Mouse (Mus musculus) left cerebral cortex, adult 2 months (tissue): Measurements from ENCODE around the gene Vars. TPM values are rescaled to one million over a fixed set of nuclear protein-coding genes. Genes with fewer than 3 reads are reported as not detected.

Experiments
- DNase-seq, 2 experiments: peaks; one replicate each; pipeline ENCODE4 v3.0.0; 2021 to 2022; ENCODE audit warnings: low spot score in 2 of 2, mixed read lengths in 1 of 2; ENCODE audit errors: extremely low spot score in 1 of 2
- H3K27ac ChIP-seq: fragments of 200-600 bp; 2 replicates; pipeline ENCODE4 v1.8.1; 2022
- H3K4me3 ChIP-seq: fragments of 200-600 bp; 2 replicates; pipeline ENCODE4 v1.8.1; 2022
- CTCF ChIP-seq: fragments of 200-600 bp; IDR thresholded peaks from 2 replicates; pipeline ENCODE4 v1.8.1; 2022; ENCODE audit warnings: antibody characterized with exemption, mild to moderate bottlenecking, moderate library complexity
- intact Hi-C: fragments of 180-260 bp; cut with DNase I; formaldehyde crosslinking; loops from one replicate; pipeline ENCODE4 v1.15.1; 2025
- total RNA-seq, 2 experiments: library from RNA; stranded (reverse); gene quantifications; 2 replicates each; pipeline ENCODE4 v1.2.3; 2021

The Vars gene
- total RNA-seq, 2 experiments from 2014 or later: 44.1 to 46.6 TPM

DNA sequence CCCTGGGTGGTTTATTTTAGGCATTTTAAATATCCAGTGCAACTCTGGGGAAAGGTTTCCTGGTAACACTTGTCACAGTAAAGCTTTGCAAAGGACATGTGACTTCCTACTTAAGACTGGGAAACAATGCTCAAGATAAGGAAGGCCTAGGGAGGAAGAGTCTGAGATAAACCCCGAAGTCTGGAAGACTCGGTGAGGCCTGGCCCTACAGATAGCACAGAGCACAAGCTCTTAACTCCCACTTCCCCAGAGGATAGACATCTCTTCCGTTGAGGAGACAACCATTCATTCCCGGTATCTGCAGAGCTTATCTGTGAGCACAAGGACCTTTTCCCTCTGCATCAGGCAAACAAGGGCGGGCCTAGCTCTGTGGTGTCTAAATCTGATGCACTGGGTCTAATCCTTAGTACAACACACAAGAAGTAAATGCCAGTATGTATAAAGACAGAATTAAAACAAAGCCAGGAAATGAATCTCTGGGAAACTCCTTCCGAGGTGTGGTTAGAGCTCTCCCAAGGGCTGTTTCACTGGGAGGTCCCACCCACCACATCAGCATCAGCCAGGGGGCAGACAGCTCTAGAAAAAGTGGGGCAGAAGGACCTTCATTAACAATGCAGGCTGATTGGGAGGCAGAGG lies 21.2 kb downstream of the Vars start:
- intact Hi-C loops: loop anchor here (1.0 to 10.0 kb wide), 3 partner anchors 37 to 213 kb away; partner anchors contain the start of genes Atp6v1g2, Ddah2 and Nfkbil1
- H3K27ac ChIP-seq: no peak overlapping the region
- TF ChIP-seq CTCF: no peak

DNA sequence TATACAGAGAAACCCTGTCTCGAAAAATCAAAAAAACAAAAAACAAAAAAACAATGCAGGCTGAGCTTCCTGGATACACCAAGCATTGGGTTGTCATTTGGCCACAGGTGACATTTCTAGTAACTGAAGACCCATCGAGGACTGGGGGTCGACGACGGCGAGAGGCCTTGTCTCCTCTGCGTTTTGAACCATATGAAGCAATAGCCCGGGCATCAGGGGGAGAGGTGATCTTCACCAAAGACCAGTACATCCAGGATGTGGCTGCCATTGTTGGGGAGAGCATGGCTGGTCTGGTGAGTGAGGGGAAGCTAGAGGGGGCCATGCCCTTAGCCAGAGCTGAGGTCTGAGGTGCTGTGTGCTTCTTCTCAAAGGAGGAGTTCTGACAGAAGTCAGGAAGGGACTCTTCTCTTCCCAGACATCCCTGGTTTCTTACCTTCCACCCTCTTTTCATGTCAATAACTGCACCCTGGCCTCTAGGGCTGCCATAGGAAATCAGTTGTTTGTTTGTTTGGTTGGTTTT lies 21.8 kb downstream of the Vars start:
- H3K4me3 ChIP-seq: no peak overlapping the region
- no peak for TF ChIP-seq CTCF
- H3K27ac ChIP-seq: no peak overlapping the region
- intact Hi-C loops: loop anchor here (10.0 kb wide), 1 partner anchor 212 kb away; the partner anchor contains the start of genes Atp6v1g2 and Nfkbil1
- no peak for DNase-seq

More for the DNA sequence above, 21.2 kb downstream of the Vars start:
- no peak overlapping the region for H3K4me3 ChIP-seq
- no peak for DNase-seq

DNA sequence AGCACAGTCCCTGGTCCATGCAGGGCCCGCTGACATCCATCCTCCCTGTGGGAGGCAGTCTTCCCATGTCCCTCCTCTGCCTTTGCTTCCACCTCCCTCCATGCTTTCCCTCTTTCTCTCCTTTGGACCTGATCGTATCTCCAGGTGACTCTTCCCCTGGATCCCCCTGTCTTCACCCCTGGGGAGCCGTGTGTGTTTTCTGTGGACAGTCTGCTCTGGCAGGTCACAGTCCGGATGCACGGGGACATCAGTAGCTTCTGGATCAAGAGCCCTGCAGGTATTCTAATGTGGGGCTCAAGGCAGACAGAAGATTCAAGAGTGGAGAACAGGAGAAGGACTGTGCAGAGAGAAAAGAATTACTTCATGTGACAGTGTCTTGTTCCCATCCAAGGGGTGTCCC lies 22.4 kb downstream of the Vars start:
- intact Hi-C loops: loop anchor here (10.0 kb wide), 1 partner anchor 212 kb away; the partner anchor contains the start of genes Atp6v1g2 and Nfkbil1
- DNase-seq: no peak
- H3K4me3 ChIP-seq: no peak overlapping the region
- no peak overlapping the region for H3K27ac ChIP-seq
- TF ChIP-seq CTCF: no peak

DNA sequence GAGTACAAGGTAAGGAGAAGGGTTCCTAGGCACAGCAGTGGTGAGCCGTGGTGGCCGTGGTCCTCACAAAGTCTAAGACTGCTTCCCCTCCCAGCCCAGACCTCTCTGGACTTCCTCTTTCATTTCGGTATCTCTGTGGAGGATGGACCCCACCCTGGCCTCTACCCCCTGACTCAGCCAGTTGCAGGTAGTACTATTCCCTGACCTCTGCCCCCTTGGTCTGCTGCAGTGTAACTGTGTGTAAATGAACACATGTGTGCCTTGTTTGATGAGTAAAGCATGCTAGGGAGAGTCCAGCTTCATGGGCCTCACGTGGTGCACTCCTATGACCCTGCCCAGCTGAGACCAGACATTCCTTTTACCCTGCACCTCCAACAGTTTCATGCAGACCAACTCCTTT lies 23.0 kb downstream of the Vars start:
- no peak overlapping the region for H3K27ac ChIP-seq
- TF ChIP-seq CTCF: no peak
- intact Hi-C loops: loop anchor here (10.0 kb wide), 1 partner anchor 211 kb away; the partner anchor contains the start of genes Atp6v1g2 and Nfkbil1
- no peak for DNase-seq
- no peak overlapping the region for H3K4me3 ChIP-seq

DNA sequence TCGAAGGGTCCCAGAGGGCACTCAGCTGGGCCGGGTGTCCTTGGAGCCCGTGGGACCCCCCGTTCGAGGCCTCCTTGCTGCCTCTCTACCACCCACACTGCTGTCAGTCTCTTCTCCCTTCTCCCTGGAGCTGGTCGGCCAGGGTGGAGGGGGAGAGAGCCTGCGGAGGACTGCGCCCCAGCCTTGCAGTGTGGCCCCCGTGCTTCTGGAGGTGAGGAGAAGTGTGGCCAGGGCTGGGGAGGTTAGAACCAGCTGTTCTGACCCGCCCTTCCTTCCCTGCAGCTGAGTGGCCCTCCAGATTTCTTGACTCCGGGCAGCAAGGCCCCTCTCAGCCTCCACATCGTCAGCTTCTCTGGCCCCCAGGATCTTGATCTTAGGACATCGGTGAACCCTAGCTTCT lies 23.5 kb downstream of the Vars start:
- no peak for DNase-seq
- TF ChIP-seq CTCF: no peak
- intact Hi-C loops: loop anchor here (10.0 kb wide), 1 partner anchor 211 kb away; the partner anchor contains the start of genes Atp6v1g2 and Nfkbil1
- Histone ChIP-seq H3K27ac (no peak overlapping the region), H3K4me3 (no peak overlapping the region)

DNA sequence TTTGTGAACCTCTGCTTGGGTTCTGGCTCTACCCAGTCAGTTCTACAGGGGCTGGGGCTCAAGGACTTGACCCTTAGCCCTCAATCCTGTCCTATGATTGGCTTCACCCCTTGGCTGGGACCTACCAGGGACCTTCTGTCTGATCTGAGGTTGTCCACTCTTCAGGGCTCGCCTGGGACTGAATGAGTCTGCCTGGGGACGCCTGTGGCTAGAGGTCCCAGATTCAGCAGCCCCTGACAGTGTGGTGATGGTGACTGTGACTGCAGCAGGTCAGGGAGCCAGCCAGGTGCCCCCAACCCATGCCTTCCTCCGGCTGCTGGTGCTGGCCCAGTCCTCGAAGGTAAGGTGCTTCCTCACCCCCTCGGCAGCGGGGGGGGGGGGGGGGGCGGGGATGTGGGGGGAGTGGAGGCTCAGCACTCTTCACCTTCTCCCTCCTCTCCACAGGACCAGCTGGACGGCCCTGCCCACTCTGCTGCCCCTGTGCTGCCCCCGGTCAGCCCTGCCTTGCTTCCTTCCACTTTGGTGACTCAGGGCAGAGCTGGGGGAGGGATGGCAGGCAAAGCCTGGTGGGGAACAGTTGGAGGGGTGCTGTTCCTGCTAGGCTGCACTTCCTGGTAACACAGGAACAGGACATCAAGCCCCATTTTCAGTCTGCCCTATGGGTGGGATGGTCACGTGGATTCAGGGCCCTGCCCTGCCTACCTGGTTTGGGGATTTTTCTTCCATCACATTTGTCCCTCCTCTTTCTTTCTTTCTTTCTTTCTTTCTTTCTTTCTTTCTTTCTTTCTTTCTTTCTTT lies 24.1 kb downstream of the Vars start:
- H3K27ac ChIP-seq: no peak overlapping the region
- no peak for TF ChIP-seq CTCF
- no peak overlapping the region for H3K4me3 ChIP-seq
- intact Hi-C loops: loop anchor here (10.0 kb wide), 1 partner anchor 210 kb away; the partner anchor contains the start of genes Atp6v1g2 and Nfkbil1
- no peak for DNase-seq

DNA sequence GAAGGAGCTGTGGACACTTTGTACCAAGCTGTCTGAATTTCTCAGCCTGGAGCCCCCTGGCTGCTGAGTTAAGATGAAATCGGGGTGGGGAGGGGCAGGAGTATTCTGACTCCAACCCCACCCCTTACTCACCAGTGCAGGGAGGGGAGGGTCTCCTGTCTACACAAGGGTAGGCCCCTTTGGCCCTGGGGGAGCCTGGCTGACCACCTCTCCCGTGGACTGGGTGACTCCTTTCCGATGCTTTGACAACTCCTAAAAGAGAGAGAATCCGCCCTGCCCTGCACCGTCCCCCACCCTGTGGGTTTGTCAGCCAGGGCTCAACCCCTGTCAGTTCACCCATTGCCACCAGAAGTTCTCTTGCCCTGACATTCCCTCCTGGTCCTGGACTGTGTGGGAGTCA lies 25.4 kb downstream of the Vars start:
- Histone ChIP-seq H3K4me3 (no peak overlapping the region), H3K27ac (no peak overlapping the region)
- intact Hi-C loops: loop anchor here (10.0 kb wide), 1 partner anchor 209 kb away; the partner anchor contains the start of genes Atp6v1g2 and Nfkbil1
- TF ChIP-seq CTCF: no peak
- no peak for DNase-seq

DNA sequence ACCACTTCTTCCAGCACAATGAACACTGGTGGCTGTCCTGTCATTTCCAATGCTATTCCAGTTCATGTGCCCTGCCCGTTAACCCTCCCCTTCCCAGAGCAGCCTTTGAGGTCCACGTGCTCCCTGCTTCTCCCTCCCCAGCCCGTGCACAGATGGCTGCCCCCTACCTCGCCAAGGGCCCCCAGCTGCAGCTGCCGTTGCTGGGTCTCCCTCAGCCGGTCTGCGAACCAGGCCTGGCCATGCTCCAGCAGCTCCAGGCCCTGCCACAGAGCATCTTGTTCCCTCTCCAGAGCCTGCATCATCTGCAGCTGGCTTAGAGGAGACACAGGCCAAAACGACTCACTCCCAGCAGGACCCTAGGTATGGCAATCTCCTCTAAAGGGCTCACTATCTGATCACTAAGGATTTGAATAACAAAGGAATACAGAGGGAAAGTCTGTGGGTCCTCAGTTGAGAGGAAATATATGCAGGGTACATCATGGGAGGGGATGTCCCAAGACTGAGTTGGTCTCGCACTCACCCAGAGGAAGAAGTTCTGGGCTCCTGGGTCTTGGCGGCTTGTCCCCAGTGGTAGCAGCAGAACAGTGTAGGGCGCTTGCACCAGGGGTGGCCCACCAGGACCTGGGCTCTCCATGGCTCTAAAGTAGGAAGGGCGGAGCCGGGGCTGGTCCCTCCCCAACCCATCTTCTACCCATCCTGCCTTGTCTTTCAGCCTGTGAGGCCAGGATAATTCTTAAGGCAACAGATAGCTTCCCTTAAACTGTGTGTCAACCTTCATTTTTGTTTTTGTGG lies 26.7 kb downstream of the Vars start, which contains the start of gene Sapcd1:
Sapcd1 (minus strand) TSS at position 740 of the 792 bp plus-strand sequence.
- peak in 1 of 2 experiments; percentile 36 for DNase-seq
- intact Hi-C loops: loop anchor here (10.0 kb wide), 1 partner anchor 207 kb away; the partner anchor contains the start of genes Atp6v1g2 and Nfkbil1
- TF ChIP-seq CTCF: no peak
- Histone ChIP-seq H3K4me3 (no peak within 1 kb of the TSS), H3K27ac (no peak within 1 kb of the TSS)

DNA sequence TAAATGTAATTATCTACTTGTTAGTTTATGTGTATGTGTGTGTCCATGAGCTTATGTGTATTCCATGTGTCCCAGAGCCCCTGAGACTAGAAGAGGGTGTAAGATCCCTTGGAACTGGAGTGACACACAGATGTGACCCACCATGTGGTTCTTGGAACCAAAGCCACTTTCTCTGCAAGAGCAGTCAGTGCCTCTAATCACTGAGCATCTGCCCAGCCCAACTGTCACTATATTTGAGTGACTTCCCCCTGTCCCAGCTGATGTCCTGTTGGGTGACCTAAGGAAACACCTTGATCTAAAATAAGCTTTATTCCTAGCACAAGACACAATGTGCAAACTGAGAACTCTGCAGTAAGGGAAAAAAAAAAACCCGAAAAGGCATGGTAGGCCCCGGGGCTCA lies 27.5 kb downstream of the Vars start:
- no peak for DNase-seq
- no peak for TF ChIP-seq CTCF
- no peak overlapping the region for H3K4me3 ChIP-seq
- intact Hi-C loops: loop anchor here (10.0 kb wide), 1 partner anchor 206 kb away; the partner anchor contains the start of genes Atp6v1g2 and Nfkbil1
- H3K27ac ChIP-seq: no peak overlapping the region

DNA sequence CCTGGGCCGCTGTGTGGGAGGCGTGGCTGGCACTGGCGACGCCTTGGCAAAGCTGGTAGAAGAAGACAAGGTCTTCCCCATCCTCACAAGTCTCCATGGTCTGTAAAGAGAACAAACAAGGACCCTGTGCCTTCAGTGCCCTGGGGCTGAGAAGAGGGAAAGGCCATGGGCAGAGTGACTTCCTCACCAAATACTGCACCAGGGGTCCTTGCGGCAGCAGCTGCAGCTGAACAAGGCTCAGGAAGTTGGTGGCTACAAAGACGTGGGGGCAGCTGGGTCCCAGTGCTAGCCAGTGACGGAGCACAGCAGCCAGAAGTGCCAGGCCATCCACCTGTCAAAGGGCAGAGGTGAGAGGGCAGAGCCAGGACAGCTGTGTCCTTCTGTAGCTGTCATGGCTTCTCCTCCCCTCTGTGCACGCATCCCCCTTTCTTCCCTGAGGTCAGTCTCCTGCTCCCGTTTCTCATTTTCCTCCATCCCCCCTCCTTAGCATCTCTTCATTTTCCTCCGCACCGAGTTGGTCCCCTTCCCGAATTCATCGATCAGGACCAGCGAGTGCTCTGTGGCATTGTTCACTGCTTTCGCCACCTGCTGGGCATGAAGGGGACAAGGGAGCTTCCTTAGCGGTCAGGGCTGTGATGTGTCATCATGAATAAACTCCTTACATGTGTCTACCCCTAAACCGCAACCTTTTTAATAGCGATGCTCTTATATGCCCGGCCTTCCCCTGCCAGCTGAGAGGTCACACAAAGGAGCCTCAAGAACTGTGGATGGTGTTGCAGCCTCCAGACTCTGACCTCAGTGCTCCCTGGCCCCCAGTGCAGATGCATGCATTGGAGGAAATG lies 29.1 kb downstream of the Vars start:
- intact Hi-C loops: loop anchor here (10.0 kb wide), 1 partner anchor 205 kb away; the partner anchor contains the start of genes Atp6v1g2 and Nfkbil1
- Histone ChIP-seq H3K4me3 (no peak overlapping the region), H3K27ac (no peak overlapping the region)
- no peak for DNase-seq
- TF ChIP-seq CTCF: peak; percentile 51
